ENCODE assay signal across 27 mouse cellular contexts in the genomic region with DNA sequence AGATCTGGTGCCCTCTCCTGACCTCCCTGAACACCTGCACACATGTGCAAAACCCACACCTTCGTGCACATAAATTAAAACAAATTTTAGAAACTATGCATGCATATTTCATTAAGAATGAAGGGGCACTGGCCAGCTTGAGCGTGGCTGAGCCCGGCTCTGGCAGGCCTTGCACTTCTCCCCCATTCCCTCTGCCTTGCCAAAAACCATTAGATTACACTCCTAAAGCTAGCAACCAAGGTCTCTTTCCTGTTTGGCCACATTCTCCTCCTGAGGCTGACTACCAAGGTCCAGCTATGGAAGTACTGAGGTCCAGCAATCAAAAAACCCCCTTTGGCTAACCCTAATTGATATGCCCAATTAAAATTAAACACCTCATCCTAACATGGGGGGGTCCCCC. TPM values are rescaled to one million over a fixed set of nuclear protein-coding genes. Genes with fewer than 3 reads are reported as not detected.
"Had no signal": no experiment of that assay in that cellular context is flagged by ENCODE, and none has a peak within 500 bp of the region (broad histone marks: within the 10 kb centered on the region; RNA-seq: fewer than 3 reads in every experiment).

No protein-coding gene starts in this region.

- H3K4me1 ChIP-seq: liver, embryonic 12.5 days; liver, embryonic 15.5 days; midbrain, embryonic 12.5 days; neural tube, embryonic 13.5 days had no signal

- H3K36me3 ChIP-seq: limb, embryonic 10.5 days; limb, embryonic 13.5 days; liver, embryonic 12.5 days; liver, embryonic 15.5 days; midbrain, embryonic 12.5 days; neural tube, embryonic 13.5 days had no signal

- H3K4me3 ChIP-seq: layer of hippocampus, adult 2 months; limb, embryonic 10.5 days; limb, embryonic 13.5 days; liver, embryonic 12.5 days; liver, embryonic 15.5 days; midbrain, embryonic 12.5 days; myocyte; neural tube, embryonic 13.5 days had no signal

- DNase-seq: kidney, adult 9 months; kidney, postnatal 25 days; layer of hippocampus, adult 9-11 months; liver; lung, adult 18-20 months; thymus, adult 18-20 months; thymus, postnatal 14 days; thymus, postnatal 4 days had no signal

- ATAC-seq: liver, embryonic 12.5 days; midbrain, embryonic 16.5 days had no signal

- H3K9ac ChIP-seq: limb, embryonic 13.5 days; liver, embryonic 12.5 days; liver, embryonic 15.5 days; midbrain, embryonic 12.5 days; neural tube, embryonic 13.5 days had no signal

- H3K27ac ChIP-seq: kidney, postnatal 0 days; layer of hippocampus, adult 2 months; limb, embryonic 10.5 days; limb, embryonic 13.5 days; liver, embryonic 12.5 days; liver, embryonic 15.5 days; macrophage; midbrain, embryonic 12.5 days; neural tube, embryonic 13.5 days had no signal

- H3K9me3 ChIP-seq: limb, embryonic 10.5 days; limb, embryonic 13.5 days; liver, embryonic 12.5 days; liver, embryonic 15.5 days; midbrain, embryonic 12.5 days; neural tube, embryonic 13.5 days had no signal

- H3K4me2 ChIP-seq: limb, embryonic 13.5 days; liver, embryonic 12.5 days; liver, embryonic 15.5 days; midbrain, embryonic 12.5 days; neural tube, embryonic 13.5 days had no signal

- H3K27me3 ChIP-seq: limb, embryonic 13.5 days; midbrain, embryonic 12.5 days; neural tube, embryonic 13.5 days had no signal

RNA-seq across cellular contexts. Expression of a gene that starts 13.7 kb away (rescaled TPM):
- total RNA-seq: layer of hippocampus, adult 2 months; layer of hippocampus, postnatal 25 days; left cerebral cortex, adult 18-20 months; left cerebral cortex, postnatal 25 days; monocyte, adult 5-6 weeks had no signal
- polyA plus RNA-seq: large intestine, adult 2 months; midbrain, embryonic 16.5 days; neural tube, embryonic 13.5 days; small intestine, adult 2 months had no signal

RNA-seq across cellular contexts. Expression of a gene that starts 22.8 kb away (rescaled TPM):
- total RNA-seq: layer of hippocampus, adult 2 months; layer of hippocampus, postnatal 25 days; left cerebral cortex, adult 18-20 months; left cerebral cortex, postnatal 25 days had no signal

RNA-seq across cellular contexts. Expression of a gene that starts 48.8 kb away (rescaled TPM):
- total RNA-seq: layer of hippocampus, adult 2 months; layer of hippocampus, postnatal 25 days; left cerebral cortex, adult 18-20 months; left cerebral cortex, postnatal 25 days; megakaryocyte, adult 5-6 weeks had no signal
- polyA plus RNA-seq: liver, embryonic 12.5 days; macrophage; small intestine, adult 2 months had no signal

RNA-seq across cellular contexts. Expression of a gene that starts 54.3 kb away (rescaled TPM):
- total RNA-seq: layer of hippocampus, adult 2 months; layer of hippocampus, postnatal 25 days; megakaryocyte, adult 5-6 weeks; monocyte, adult 5-6 weeks had no signal
- polyA plus RNA-seq: large intestine, adult 2 months; limb, embryonic 10.5 days; limb, embryonic 13.5 days; liver, embryonic 12.5 days; liver, embryonic 15.5 days; lung, embryonic 16.5 days; macrophage; midbrain, embryonic 12.5 days; midbrain, embryonic 16.5 days; neural tube, embryonic 13.5 days; small intestine, adult 2 months had no signal
